Mouse (Mus musculus): Measurements from ENCODE around the gene Nos1.

The Nos1 gene

DNA sequence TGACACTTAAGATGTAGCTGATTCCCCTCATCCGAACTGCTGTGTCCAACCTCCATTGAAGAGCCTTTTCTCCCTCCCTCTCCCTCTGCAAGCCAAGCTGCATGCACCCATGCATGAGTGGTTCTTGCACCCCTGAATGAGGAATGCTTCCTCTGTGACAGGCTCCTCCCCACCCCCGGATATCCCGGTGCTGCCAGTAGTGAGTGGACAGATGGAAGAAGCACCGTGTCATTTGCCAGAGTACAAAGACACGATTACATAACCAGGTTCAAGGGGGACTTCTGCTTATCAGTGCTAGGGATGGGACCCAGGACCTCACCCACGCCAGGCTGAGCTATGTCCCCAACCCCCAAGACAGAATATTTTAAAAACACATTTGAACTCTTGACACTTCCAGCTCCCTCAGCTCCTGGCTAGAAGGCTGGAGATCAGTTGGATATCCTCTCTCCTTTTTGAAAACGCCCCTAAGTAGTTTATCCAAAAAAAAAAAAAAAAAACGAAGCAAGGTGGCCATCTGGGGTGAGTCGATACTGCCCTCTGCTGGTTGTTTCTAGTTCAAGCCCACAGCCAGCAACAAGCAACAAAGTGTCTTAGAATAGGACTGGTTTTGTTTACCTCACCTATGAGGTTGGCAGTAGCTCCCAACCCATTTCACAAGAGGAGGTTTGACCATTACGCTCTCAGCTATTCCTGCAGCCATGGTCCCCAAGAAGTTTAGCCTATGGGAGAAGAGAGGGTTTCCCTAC, 175.0 kb downstream of the Nos1 start:
- peak; percentile 71 for DNase-seq (ENCODE audit: low spot score)

- no peak for DNase-seq (ENCODE audit: low spot score)
Observed at GRCm38 (mm10) chr5:117964750-117965149, 183.9 kb downstream of the Nos1 start.

GRCm38 (mm10) chr5:117966956-117967355, 186.1 kb downstream of the Nos1 start:
- DNase-seq (ENCODE audit: low spot score): no peak

DNA sequence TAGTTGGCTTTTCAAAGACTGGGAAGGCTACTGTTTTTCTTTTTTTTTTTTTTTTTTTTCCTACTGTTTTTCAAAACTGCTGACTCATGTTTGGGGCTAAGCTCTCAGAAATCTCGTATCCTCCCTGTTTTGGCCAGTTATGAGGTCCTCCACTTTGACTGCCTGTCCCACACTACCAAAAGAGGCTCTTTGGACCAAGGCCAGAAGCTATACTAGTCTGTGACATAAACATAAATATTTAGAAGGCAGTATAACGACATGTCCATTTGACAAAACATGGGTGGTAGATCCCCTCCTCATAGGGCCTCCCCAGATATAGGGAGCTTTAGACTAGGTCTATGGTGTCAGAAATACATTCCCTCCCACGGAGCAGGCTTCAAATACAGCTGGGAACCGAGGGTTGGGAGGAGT, 186.8 kb downstream of the Nos1 start:
- peak; percentile 22 for DNase-seq (ENCODE audit: low spot score)

GRCm38 (mm10) chr5:117969681-117970427, 189.0 kb downstream of the Nos1 start:
- DNase-seq (ENCODE audit: low spot score): no peak

DNA sequence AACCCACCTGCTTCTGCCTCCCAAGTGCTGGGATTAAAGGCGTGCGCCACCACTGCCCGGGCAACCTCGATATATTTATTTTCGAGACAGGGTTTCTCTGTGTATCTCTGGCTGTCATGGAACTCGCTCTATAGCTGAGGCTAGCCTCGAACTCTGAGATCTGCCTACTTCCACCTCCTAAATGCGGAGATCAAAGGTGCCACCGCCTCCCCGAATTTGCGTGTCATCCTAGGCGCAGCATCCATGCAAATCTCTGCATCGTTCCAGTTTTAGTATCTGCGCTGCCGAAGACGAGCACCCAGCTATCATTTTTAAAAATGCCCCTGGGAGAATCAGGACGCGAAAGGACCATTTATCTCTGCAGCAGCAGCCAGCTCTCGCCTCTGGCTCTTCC, 195.4 kb downstream of the Nos1 start:
- DNase-seq (ENCODE audit: low spot score): no peak

- DNase-seq (ENCODE audit: low spot score): peak; percentile 97
Observed at GRCm38 (mm10) chr5:117976657-117977500, 196.0 kb downstream of the Nos1 start, which contains the start of gene Fbxo21. Fbxo21 (plus strand) TSS chr5:117976730.

DNA sequence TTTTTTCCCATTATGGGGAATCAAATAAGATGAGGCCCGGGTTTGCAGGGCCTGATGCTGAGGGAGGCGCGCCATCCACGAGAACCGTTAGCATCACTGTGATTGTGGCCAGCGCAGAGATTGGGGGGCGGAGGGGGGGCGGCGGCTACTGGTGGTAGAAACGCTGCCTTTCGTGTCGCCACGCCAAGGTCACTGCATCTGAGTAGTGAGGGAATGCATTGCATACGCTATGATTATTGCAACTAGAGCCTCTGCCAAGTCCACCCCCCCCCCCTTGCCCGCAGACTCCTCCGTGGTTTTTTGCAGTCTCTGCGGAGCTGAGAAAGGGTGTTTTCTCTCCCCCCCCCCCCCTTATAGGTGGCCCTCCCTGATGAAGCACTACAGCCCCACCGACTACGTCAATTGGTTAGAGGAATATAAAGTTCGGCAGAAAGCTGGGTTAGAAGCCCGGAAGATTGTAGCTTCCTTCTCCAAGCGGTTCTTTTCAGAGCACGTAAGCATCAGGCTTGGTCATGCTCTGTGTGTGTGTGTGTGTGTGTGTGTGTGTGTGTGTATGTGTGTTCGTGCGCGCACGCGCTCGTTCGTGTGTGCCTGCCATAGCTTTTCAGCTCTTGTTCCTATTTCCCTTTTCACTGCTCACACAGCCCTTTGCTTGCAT, 196.8 kb downstream of the Nos1 start:
- peak; percentile 46 for DNase-seq (ENCODE audit: low spot score)

DNA sequence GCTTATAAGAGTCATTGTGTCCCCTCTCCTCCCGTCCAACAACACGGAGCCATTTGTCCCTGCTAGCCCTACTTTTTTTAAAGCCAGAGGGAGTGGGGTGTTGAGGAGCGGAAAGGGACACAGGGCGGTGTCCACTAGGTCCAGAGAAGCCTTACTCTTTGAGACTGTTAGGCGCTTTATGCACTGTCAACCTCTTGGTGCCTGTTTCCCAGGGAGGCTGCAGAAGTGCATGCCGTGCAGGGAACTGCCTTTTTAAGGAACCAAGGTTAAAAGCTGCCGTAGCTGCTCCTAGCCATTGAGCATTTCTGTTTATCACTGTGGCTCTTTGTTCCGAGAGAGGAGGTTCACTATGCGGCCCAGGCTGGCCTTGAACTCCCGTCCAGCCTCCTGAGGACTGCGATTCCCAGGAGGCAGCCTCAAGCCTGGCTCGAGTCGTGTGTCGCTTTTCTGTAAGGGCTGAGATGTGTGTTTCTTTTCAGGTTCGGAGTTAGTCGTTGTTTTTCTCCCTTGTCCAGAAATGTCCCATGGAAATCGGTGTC, 197.4 kb downstream of the Nos1 start:
- no peak for DNase-seq (ENCODE audit: low spot score)

DNA sequence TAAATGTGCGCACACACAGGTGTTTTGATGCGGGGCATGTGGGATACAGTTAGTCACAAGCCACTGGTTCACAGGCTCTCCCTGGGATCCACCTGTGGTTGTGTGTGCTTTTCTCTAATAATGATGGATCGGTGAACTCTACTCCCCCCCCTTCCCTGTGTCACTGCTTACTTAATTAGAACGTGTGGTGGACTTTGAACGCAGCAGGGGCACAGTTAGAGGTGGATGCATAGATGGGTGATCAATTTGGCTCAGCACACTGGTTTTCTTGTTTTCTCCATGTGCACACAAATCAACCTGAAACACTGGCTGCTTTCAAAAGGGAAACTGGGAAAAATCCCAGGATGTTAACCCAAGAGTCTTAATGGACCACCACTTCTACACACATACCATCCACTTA, 198.2 kb downstream of the Nos1 start:
- DNase-seq (ENCODE audit: low spot score): no peak

DNA sequence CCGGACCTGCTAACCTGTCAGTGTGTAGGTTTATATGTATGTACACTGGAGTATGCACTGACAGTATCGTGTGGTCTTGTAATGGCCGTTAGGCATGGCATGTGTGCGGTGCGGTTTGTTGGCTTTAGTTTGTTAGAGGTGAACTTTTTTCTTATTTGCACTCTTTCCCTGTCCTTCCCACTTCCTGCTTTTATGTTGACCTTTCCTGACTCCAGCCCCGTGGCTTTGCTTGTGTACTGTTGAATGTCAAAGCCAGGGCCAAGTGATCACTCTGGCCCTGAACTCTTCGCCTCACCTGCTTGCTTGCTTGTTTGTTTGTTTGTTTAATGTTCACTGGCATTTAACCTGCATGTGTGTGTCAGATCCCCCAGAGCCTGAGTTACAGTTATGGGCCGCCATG, 200.1 kb downstream of the Nos1 start:
- no peak for DNase-seq (ENCODE audit: low spot score)

GRCm38 (mm10) chr5:117981943-117982342, 201.1 kb downstream of the Nos1 start:
- no peak for DNase-seq (ENCODE audit: low spot score)

DNA sequence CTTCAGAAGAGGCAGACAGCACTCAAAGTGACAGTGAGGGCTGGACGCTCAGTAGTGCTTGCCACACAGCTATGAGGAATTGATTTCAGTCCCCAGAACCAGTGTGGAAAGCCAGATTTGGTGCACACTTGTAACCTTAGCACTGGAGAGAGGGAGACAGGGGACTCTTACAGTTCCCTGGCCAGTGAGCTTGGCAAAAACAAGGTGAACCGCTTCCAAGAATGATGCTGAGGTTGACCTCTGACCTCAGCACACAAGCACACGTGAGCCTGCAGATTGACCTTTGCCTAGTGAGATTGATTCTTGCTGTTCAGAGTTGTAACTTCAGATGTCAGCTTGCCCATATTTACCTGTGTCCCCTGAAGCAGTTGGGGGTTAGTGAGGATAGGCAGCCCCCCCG, 205.5 kb downstream of the Nos1 start:
- no peak for DNase-seq (ENCODE audit: low spot score)

DNA sequence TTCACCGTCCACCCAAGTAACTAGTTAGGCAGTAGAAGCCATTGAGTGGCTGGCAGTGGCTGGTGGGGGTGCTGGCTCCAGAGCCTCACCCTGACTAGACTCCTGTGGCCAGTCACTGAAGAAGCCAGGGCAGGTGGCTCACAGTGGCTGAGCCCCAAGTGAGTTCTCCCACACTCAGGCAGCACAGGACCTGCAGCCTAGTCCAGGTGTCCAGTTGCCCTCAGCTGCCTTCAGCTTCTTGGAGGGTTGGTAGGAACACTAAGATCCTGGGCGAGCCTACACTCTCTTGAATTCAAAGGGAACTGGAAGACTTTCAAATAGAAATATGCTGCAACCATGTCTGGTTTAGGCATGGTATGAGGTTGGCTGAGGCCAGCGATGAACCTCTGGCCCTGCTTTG, 207.1 kb downstream of the Nos1 start:
- DNase-seq (ENCODE audit: low spot score): no peak

DNA sequence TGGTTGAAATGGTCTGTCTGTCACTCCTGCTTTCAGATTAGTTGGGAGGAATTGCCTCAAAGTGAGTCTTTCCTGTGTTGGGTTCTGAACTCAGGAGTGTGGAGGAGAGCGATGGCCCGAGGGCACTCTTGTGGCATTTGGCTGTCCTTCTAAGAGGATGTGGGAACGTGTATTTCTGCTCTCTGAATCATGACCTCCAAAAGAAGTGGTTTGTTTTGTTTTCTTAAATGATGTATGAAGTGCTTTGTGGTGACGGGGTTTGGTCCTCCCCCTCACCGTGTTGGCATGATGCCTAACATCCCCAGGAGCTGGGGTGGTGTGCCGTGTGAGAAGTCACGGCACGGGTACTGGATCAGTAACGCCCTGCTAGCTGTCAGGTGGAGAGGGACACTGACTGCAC, 207.5 kb downstream of the Nos1 start:
- DNase-seq (ENCODE audit: low spot score): no peak

- DNase-seq (ENCODE audit: low spot score): no peak
Observed at GRCm38 (mm10) chr5:117989773-117990172, 208.9 kb downstream of the Nos1 start.

DNA sequence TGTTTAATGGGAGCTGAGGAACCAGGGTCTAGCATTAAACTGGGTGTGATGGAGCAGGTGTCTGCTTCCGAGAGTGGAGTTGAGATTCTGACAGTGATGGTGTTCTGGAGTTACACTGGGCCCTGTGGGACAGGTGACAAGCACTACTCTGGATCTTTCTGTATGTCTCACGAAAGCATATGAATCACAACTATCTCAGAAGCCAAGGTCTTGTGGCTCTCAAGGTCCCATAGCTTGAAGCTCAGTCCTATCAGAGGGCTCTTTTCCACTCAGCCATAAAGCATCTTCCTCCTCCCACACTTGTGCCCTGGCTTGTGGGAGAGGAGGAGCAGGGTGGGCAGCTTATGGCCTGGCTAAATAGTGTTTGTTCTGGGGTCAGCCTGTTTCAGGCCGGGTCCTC, 210.1 kb downstream of the Nos1 start:
- no peak for DNase-seq (ENCODE audit: low spot score)

GRCm38 (mm10) chr5:117993550-117993949, 212.7 kb downstream of the Nos1 start:
- no peak for DNase-seq (ENCODE audit: low spot score)

DNA sequence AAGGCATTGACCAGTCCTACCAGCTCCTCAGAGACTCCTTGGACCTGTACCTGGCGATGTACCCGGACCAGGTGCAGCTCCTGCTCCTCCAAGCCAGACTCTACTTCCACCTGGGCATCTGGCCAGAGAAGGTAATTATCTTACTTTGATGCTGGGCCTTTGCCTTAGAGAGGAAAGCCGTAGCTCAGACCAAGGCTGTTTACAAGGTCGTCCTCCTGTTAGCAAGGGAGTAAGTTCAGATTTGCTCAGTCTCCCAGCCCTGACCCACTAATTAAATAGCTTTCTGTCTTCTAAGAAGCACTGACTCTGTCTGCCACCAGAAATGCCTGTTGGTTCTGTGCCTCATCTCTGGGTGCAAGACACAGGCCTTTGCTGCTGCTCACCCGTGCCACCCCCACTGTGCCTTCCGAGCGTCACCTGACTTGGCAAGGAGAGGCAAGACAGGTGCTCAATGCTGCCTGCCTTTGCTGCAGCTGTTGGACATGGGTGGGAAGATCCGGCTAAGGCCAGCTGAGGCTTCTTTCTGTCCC, 214.6 kb downstream of the Nos1 start:
- DNase-seq (ENCODE audit: low spot score): no peak

DNA sequence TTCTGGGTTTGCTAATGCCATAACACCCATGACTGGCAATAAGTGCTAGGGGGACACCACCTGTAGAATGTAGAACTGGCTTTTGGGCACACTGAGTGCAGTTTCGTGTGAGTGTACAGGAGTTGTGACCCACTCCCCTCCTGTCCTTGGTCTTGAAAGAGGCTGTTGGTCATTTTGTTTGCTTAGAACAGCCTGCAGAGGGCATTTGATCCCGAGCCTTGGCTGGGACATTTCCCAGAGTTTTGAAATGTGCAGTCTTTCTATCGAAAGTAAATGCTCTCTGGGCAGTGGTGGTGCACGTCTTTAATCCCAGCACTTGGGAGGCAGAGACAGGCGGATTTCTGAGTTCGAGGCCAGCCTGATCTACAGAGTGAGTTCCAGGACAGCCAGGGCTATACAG, 215.1 kb downstream of the Nos1 start:
- no peak for DNase-seq (ENCODE audit: low spot score)

GRCm38 (mm10) chr5:117996581-117996980, 215.7 kb downstream of the Nos1 start:
- DNase-seq (ENCODE audit: low spot score): no peak

Data from MN1 (cell line).